Comparison of ENCODE assay signal across 18 mouse cellular contexts in the genomic region with DNA sequence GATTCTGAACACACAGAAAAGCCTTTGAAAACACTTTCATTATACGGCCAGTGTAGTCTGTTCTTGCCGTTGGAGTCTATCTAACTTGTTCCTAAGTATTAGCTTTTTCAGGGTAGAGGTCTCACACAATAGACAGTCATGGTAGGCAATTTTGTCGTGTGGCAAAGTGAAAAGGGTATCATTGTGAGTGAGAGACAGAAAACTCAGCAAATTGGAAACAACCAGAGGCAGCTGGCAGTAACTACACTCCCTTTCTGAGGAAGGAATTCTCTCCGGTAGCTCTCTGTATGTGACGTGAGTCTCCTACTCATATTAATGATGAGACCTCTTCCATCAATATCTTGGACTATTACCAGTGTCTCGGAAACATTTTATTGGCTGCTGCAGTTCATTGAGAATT.
DNase-seq lines count a peak whose midpoint lies in the region; ATAC-seq lines count a peak whose summit lies in the region.
"Had no signal": no experiment of that assay in that cellular context is flagged by ENCODE, and none has a peak within 500 bp of the region (broad histone marks: within the 10 kb centered on the region; RNA-seq: fewer than 3 reads in every experiment).

No protein-coding gene starts in this region.

- DNase-seq in embryonic facial prominence, embryonic 10.5 days (ENCODE audit: low spot score): no peak
- DNase-seq in kidney, postnatal 10 days: no peak
- DNase-seq: adrenal gland, adult 2 months; cerebellum, adult 11 months; cerebellum, postnatal 36 days; heart, adult 18-20 months; kidney, adult 8-10 months; liver, embryonic 13.5 days; right cerebral cortex, adult 18-20 months; thymus, postnatal 4 days had no signal

- H3K4me2 ChIP-seq in embryonic facial prominence, embryonic 13.5 days: no peak overlapping the region
- H3K4me2 ChIP-seq in kidney, embryonic 16.5 days (replicated peaks; ENCODE audit: low read depth, low read length): no peak overlapping the region
- no peak overlapping the region for H3K4me2 ChIP-seq in forebrain, embryonic 15.5 days (replicated peaks)
- H3K4me2 ChIP-seq in midbrain, embryonic 16.5 days (ENCODE audit: low read length): no peak overlapping the region
- no peak overlapping the region for H3K4me2 ChIP-seq in intestine, embryonic 16.5 days (ENCODE audit: low read depth, low read length)
- H3K4me2 ChIP-seq: limb, embryonic 12.5 days; liver, embryonic 13.5 days had no signal

- H3K27me3 ChIP-seq in embryonic facial prominence, embryonic 13.5 days: no peaks in the 10 kb centered on the region
- H3K27me3 ChIP-seq in embryonic facial prominence, embryonic 10.5 days (replicated peaks; ENCODE audit: low read depth, poor library complexity, severe bottlenecking): 0 out of 2 replicates have a peak, but pooled peaks cover 4% of the 10 kb centered on the region
- H3K27me3 ChIP-seq in kidney, embryonic 16.5 days (ENCODE audit: insufficient read depth, low read length): no peaks in the 10 kb centered on the region
- H3K27me3 ChIP-seq in forebrain, embryonic 15.5 days: no peaks in the 10 kb centered on the region
- H3K27me3 ChIP-seq in midbrain, embryonic 16.5 days (ENCODE audit: control insufficient read depth, insufficient read depth, low read depth, low read length): no peaks in the 10 kb centered on the region
- H3K27me3 ChIP-seq in intestine, embryonic 16.5 days (replicated peaks; ENCODE audit: control insufficient read depth, insufficient read depth, low read length): no peaks in the 10 kb centered on the region
- H3K27me3 ChIP-seq: heart, embryonic 15.5 days; liver, embryonic 13.5 days had no signal

- WGBS in embryonic facial prominence, embryonic 13.5 days: 83% methylated on average over 6 of the region's 6 CpGs
- WGBS in embryonic facial prominence, embryonic 10.5 days: 89% methylated on average over 6 of the region's 6 CpGs
- WGBS in kidney, embryonic 16.5 days: 76% methylated on average over 6 of the region's 6 CpGs
- 21% methylated on average over 6 of the region's 6 CpGs for WGBS in forebrain, embryonic 15.5 days
- WGBS in midbrain, embryonic 16.5 days: 59% methylated on average over 6 of the region's 6 CpGs
- WGBS in intestine, embryonic 16.5 days: 79% methylated on average over 6 of the region's 6 CpGs

- H3K27ac ChIP-seq in embryonic facial prominence, embryonic 13.5 days: peak overlapping the region; percentile 28; the same call in 1 of the 2 replicates
- no peak overlapping the region for H3K27ac ChIP-seq in embryonic facial prominence, embryonic 10.5 days (replicated peaks)
- H3K27ac ChIP-seq in kidney, embryonic 16.5 days (ENCODE audit: low read length): peak overlapping the region; percentile 59; the same call in 1 of the 2 replicates
- peak overlapping the region; percentile 87 for H3K27ac ChIP-seq in forebrain, embryonic 15.5 days (replicated peaks)
- H3K27ac ChIP-seq in midbrain, embryonic 16.5 days (ENCODE audit: low read length): peak overlapping the region; percentile 58; the same call in 1 of the 2 replicates
- no peak overlapping the region for H3K27ac ChIP-seq in intestine, embryonic 16.5 days (ENCODE audit: low read length)
- H3K27ac ChIP-seq: limb, embryonic 12.5 days; liver, embryonic 13.5 days had no signal

- no peaks in the 10 kb centered on the region; the same call in 1 of the 2 replicates for H3K4me1 ChIP-seq in embryonic facial prominence, embryonic 13.5 days
- peaks cover 8% of the 10 kb centered on the region; the same call in 1 of the 2 replicates for H3K4me1 ChIP-seq in embryonic facial prominence, embryonic 10.5 days
- peaks cover 20% of the 10 kb centered on the region for H3K4me1 ChIP-seq in kidney, embryonic 16.5 days (ENCODE audit: insufficient read depth, low read length)
- H3K4me1 ChIP-seq in forebrain, embryonic 15.5 days: peaks cover 49% of the 10 kb centered on the region
- H3K4me1 ChIP-seq in midbrain, embryonic 16.5 days (ENCODE audit: control insufficient read depth, insufficient read depth, low read length): peaks cover 14% of the 10 kb centered on the region
- peaks cover 7% of the 10 kb centered on the region; the same call in 1 of the 2 replicates for H3K4me1 ChIP-seq in intestine, embryonic 16.5 days (ENCODE audit: control insufficient read depth, insufficient read depth, low read length)
- H3K4me1 ChIP-seq: liver, embryonic 13.5 days had no signal

- H3K4me3 ChIP-seq in embryonic facial prominence, embryonic 13.5 days: no peak overlapping the region
- H3K4me3 ChIP-seq in embryonic facial prominence, embryonic 10.5 days: no peak overlapping the region
- H3K4me3 ChIP-seq in kidney, embryonic 16.5 days (ENCODE audit: low read length): no peak overlapping the region
- H3K4me3 ChIP-seq in forebrain, embryonic 15.5 days: no peak overlapping the region
- H3K4me3 ChIP-seq in midbrain, embryonic 16.5 days (ENCODE audit: low read depth, low read length): no peak overlapping the region
- no peak overlapping the region for H3K4me3 ChIP-seq in intestine, embryonic 16.5 days (ENCODE audit: low read length)
- H3K4me3 ChIP-seq: heart, embryonic 15.5 days; limb, embryonic 12.5 days; liver, embryonic 13.5 days had no signal

- ATAC-seq in embryonic facial prominence, embryonic 13.5 days (ENCODE audit: insufficient number of reproducible peaks, insufficient read depth, low FRiP score, low TSS enrichment, low read depth): no peak
- ATAC-seq in kidney, embryonic 16.5 days (ENCODE audit: low FRiP score, low TSS enrichment): no peak
- ATAC-seq in forebrain, embryonic 15.5 days (replicated peaks): peak; percentile 36; the same call in 1 of the 2 replicates
- ATAC-seq in midbrain, embryonic 16.5 days: no peak
- ATAC-seq in intestine, embryonic 16.5 days: no peak
- ATAC-seq in megakaryocyte progenitor cell, adult 5-6 weeks (replicated peaks; ENCODE audit: poor library complexity): no peak

- no peak overlapping the region for H3K9ac ChIP-seq in embryonic facial prominence, embryonic 13.5 days
- H3K9ac ChIP-seq in kidney, embryonic 16.5 days (replicated peaks; ENCODE audit: low read length): no peak overlapping the region
- H3K9ac ChIP-seq in forebrain, embryonic 15.5 days (replicated peaks): no peak overlapping the region
- no peak overlapping the region for H3K9ac ChIP-seq in midbrain, embryonic 16.5 days (ENCODE audit: low read depth, low read length)
- H3K9ac ChIP-seq in intestine, embryonic 16.5 days (ENCODE audit: low read depth, low read length): no peak overlapping the region
- H3K9ac ChIP-seq: heart, embryonic 15.5 days; limb, embryonic 12.5 days; liver, embryonic 13.5 days had no signal

- no peaks in the 10 kb centered on the region for H3K36me3 ChIP-seq in embryonic facial prominence, embryonic 13.5 days
- H3K36me3 ChIP-seq in embryonic facial prominence, embryonic 10.5 days (replicated peaks): no peaks in the 10 kb centered on the region
- no peaks in the 10 kb centered on the region for H3K36me3 ChIP-seq in kidney, embryonic 16.5 days (ENCODE audit: insufficient read depth, low read length)
- no peaks in the 10 kb centered on the region for H3K36me3 ChIP-seq in forebrain, embryonic 15.5 days
- no peaks in the 10 kb centered on the region for H3K36me3 ChIP-seq in midbrain, embryonic 16.5 days (ENCODE audit: control insufficient read depth, insufficient read depth, low read length)
- H3K36me3 ChIP-seq in intestine, embryonic 16.5 days (ENCODE audit: control insufficient read depth, insufficient read depth, low read length): no peaks in the 10 kb centered on the region
- H3K36me3 ChIP-seq: heart, embryonic 15.5 days; limb, embryonic 12.5 days; liver, embryonic 13.5 days had no signal

- no peaks in the 10 kb centered on the region for H3K9me3 ChIP-seq in embryonic facial prominence, embryonic 13.5 days
- H3K9me3 ChIP-seq in embryonic facial prominence, embryonic 10.5 days: no peaks in the 10 kb centered on the region
- no peaks in the 10 kb centered on the region for H3K9me3 ChIP-seq in kidney, embryonic 16.5 days (ENCODE audit: low read length)
- no peaks in the 10 kb centered on the region for H3K9me3 ChIP-seq in forebrain, embryonic 15.5 days
- no peaks in the 10 kb centered on the region for H3K9me3 ChIP-seq in midbrain, embryonic 16.5 days (replicated peaks; ENCODE audit: control insufficient read depth, low read length, poor library complexity, severe bottlenecking)
- no peaks in the 10 kb centered on the region for H3K9me3 ChIP-seq in intestine, embryonic 16.5 days (ENCODE audit: control insufficient read depth, low read length)
- H3K9me3 ChIP-seq: heart, embryonic 15.5 days; limb, embryonic 12.5 days; liver, embryonic 13.5 days had no signal

Comparison
In these comparisons a context has a peak if more than half of its experiments do, and no peak if none do; other contexts are left out.
1. H3K27ac ChIP-seq: peak in embryonic facial prominence, embryonic 13.5 days (single experiment), kidney, embryonic 16.5 days (single experiment), forebrain, embryonic 15.5 days (single experiment) and midbrain, embryonic 16.5 days (single experiment); none in embryonic facial prominence, embryonic 10.5 days (single experiment) and intestine, embryonic 16.5 days (single experiment).